Mouse (Mus musculus) heart, embryonic 11.5 days (tissue): Measurements from ENCODE around the gene Tln2. TPM values are rescaled to one million over a fixed set of nuclear protein-coding genes. Genes with fewer than 3 reads are reported as not detected.

Experiments used
- ATAC-seq: fragments of 200-750 bp; cut with Nextera tagmentation; replicated peaks from 2 replicates; pipeline ENCODE4 v1.8.0; 2017; ENCODE audit warnings: moderate library complexity; ENCODE audit not compliant: insufficient number of reproducible peaks, low FRiP score, low TSS enrichment
- H3K27ac ChIP-seq: fragments of 300-500 bp; sonication (generic); 2 replicates; pipeline ENCODE4 v1.5.1; 2014; ENCODE audit warnings: mild to moderate bottlenecking, low read depth, low read length
- H3K27me3 ChIP-seq: fragments of 300-500 bp; sonication (generic); 2 replicates; pipeline ENCODE4 v1.6.1; 2014; ENCODE audit warnings: mild to moderate bottlenecking, low read length, mixed read lengths; ENCODE audit not compliant: control insufficient read depth, insufficient read depth
- H3K36me3 ChIP-seq: fragments of 300-500 bp; sonication (generic); 2 replicates; pipeline ENCODE4 v1.6.1; 2014; ENCODE audit warnings: mild to moderate bottlenecking, low read length, moderate library complexity, mixed read lengths; ENCODE audit not compliant: control insufficient read depth, insufficient read depth
- H3K4me1 ChIP-seq: fragments of 300-500 bp; sonication (generic); 2 replicates; pipeline ENCODE4 v1.6.1; 2014; ENCODE audit warnings: low read length; ENCODE audit not compliant: control insufficient read depth, insufficient read depth
- H3K4me2 ChIP-seq: fragments of 300-500 bp; sonication (generic); 2 replicates; pipeline ENCODE4 v1.6.1; 2014; ENCODE audit warnings: mild to moderate bottlenecking, moderate library complexity
- H3K4me3 ChIP-seq: fragments of 300-500 bp; sonication (generic); 2 replicates; pipeline ENCODE4 v1.5.1; 2014; ENCODE audit warnings: low read depth, low read length
- H3K9ac ChIP-seq: fragments of 300-500 bp; sonication (generic); 2 replicates; pipeline ENCODE4 v1.6.1; 2014; ENCODE audit warnings: mild to moderate bottlenecking, low read depth, low read length, moderate library complexity
- H3K9me3 ChIP-seq: fragments of 300-500 bp; sonication (generic); replicated peaks from 2 replicates; pipeline ENCODE4 v1.6.1; 2016; ENCODE audit warnings: low read length; ENCODE audit not compliant: control insufficient read depth
- WGBS: fragments of 180-500 bp; shearing (Covaris S2); extraction: QIAGEN DNeasy Blood & Tissue Kit; methylation state at CpG from one replicate; pipeline ENCODE4 v1.1.7; 2014; ENCODE audit not compliant: insufficient replicate concordance; 5-methylcytosine and 5-hydroxymethylcytosine counted together
- polyA plus RNA-seq: library from polyadenylated mRNA; unstranded; fragments of >200 nt; fragmentation: Nextera tagmentation; extraction: Ambion mirVana; gene quantifications from 2 replicates; pipeline ENCODE4 v1.2.1, GENCODE M21; 2014

Gene Tln2
- polyA plus RNA-seq, 1 experiment from 2014 or later, result 43.8 TPM

GRCm38 (mm10) chr9:67267276-67267990 is 292.1 kb downstream of the Tln2 start:
- ATAC-seq, result no peak
- H3K4me1 ChIP-seq, result peaks cover 24% of the 10 kb centered on the region
- no peak overlapping the region for H3K27ac ChIP-seq
- WGBS, result 76% methylated on average over 8 of the region's 8 CpGs
- no peak overlapping the region for H3K4me2 ChIP-seq
- no peaks in the 10 kb centered on the region for H3K9me3 ChIP-seq
- H3K27me3 ChIP-seq, result no peaks in the 10 kb centered on the region
- H3K9ac ChIP-seq, result no peak overlapping the region
- H3K36me3 ChIP-seq, result no peaks in the 10 kb centered on the region
- no peak overlapping the region for H3K4me3 ChIP-seq

GRCm38 (mm10) chr9:67265513-67265912 is 294.0 kb downstream of the Tln2 start:
- no peak overlapping the region for H3K9ac ChIP-seq
- H3K27me3 ChIP-seq, result no peaks in the 10 kb centered on the region
- no peak overlapping the region for H3K27ac ChIP-seq
- WGBS, result 82% methylated on average over 11 of the region's 11 CpGs
- H3K4me1 ChIP-seq, result peaks cover 32% of the 10 kb centered on the region
- no peak for ATAC-seq
- H3K4me2 ChIP-seq, result no peak overlapping the region
- no peak overlapping the region for H3K4me3 ChIP-seq
- no peaks in the 10 kb centered on the region for H3K36me3 ChIP-seq
- no peaks in the 10 kb centered on the region for H3K9me3 ChIP-seq

- Histone ChIP-seq H3K4me1 (peaks cover 33% of the 10 kb centered on the region), H3K9me3 (no peaks in the 10 kb centered on the region), H3K27me3 (no peaks in the 10 kb centered on the region), H3K27ac (no peak overlapping the region), H3K9ac (no peak overlapping the region), H3K4me2 (no peak overlapping the region), H3K36me3 (no peaks in the 10 kb centered on the region), H3K4me3 (no peak overlapping the region)
- WGBS, result 54% methylated on average over 2 of the region's 2 CpGs
- no peak for ATAC-seq
These were observed 294.6 kb downstream of the Tln2 start for GRCm38 (mm10) chr9:67264896-67265295.

DNA sequence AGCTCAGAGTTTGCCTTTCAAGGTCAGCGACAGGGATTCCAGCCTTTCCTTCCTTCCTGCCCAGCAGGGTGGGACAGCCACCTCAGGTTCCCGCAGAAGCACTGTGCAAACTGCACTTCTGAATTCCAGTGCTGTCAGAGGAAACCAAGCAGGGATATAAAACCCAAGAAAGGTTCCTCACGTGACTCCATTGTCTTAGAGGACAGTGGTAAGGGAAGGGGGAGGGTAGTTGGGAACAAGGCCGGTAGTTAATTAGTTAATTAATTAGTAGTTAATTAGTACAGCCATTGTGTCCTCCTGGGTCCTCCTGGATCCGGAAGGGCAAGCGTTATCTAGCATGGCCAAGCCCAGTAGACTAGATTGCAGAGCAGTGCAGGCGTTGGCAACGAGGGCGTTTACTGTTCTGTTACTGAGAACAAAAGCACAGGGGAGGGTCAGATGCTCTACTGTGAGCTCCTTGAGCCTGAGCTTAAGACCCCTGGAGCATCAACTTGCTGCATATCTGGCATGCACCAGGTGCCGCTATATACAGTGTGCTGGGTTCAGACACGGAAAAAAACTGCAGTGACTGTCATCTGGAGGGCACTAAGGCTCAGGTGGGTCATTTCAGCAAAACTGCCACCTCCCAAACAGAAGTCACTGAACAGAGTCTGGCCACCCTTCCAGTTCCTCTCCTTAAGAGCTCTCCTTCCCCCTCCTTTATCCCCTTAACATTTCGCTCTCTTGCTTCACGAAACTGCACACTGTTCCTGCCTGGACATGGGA is 298.5 kb downstream of the Tln2 start:
- H3K27ac ChIP-seq, result peak overlapping the region; percentile 25; the same call in 1 of the 2 replicates
- H3K36me3 ChIP-seq, result peaks cover 14% of the 10 kb centered on the region
- ATAC-seq, result peak; percentile 36; the same call in 1 of the 2 replicates
- H3K4me1 ChIP-seq, result peaks cover 21% of the 10 kb centered on the region
- no peak overlapping the region for H3K4me3 ChIP-seq
- no peaks in the 10 kb centered on the region for H3K27me3 ChIP-seq
- peak overlapping the region; percentile 19 for H3K4me2 ChIP-seq
- H3K9me3 ChIP-seq, result no peaks in the 10 kb centered on the region
- 33% methylated on average over 13 of the region's 13 CpGs for WGBS
- H3K9ac ChIP-seq, result 0 out of 2 replicates have a peak overlapping the region, but pooled peaks have one; percentile 12

- 39% methylated on average over 2 of the region's 2 CpGs for WGBS
- ATAC-seq, result no peak
These were observed 309.4 kb downstream of the Tln2 start for GRCm38 (mm10) chr9:67250141-67250540.

DNA sequence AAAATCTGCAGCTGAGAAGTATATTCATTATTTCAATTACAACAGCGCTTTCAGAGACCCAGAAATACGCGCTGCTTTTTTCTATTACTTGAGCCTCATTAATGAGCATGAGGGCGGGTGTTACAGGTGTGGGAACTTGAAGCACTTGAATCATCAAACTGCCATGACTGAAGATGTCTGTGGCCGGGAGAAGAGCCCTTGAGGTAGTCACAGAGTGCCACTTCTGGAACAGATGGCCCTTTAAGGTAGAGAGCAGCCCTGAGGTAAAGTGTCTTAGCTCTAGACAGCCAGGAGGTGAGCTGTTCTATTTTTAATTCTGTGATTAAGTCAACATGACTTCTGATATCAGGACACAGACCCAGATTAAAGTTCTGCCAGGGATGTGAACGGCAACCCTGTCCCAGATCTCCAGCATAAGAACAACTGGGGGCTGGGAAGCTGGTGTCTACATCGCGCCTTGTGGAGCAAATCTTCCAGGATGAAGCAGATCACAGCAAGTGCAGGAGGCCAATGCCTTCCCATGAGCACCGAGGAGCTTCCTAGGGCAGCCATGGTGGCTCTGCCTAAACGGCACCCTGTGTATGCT is 312.0 kb downstream of the Tln2 start:
- Histone ChIP-seq H3K4me2 (no peak overlapping the region), H3K36me3 (peaks cover 2% of the 10 kb centered on the region; the same call in 1 of the 2 replicates), H3K27ac (no peak overlapping the region), H3K9ac (no peak overlapping the region), H3K4me1 (peaks cover 26% of the 10 kb centered on the region), H3K4me3 (no peak overlapping the region), H3K9me3 (no peaks in the 10 kb centered on the region), H3K27me3 (no peaks in the 10 kb centered on the region)
- ATAC-seq, result no peak
- 76% methylated on average over 10 of the region's 10 CpGs for WGBS

More at GRCm38 (mm10) chr9:67250141-67250540, 309.4 kb downstream of the Tln2 start:
- peaks cover 29% of the 10 kb centered on the region for H3K4me1 ChIP-seq
- H3K4me3 ChIP-seq, result no peak overlapping the region
- peaks cover 3% of the 10 kb centered on the region; the same call in 1 of the 2 replicates for H3K36me3 ChIP-seq
- no peaks in the 10 kb centered on the region for H3K27me3 ChIP-seq
- H3K4me2 ChIP-seq, result no peak overlapping the region
- no peaks in the 10 kb centered on the region for H3K9me3 ChIP-seq
- peak overlapping the region; percentile 41; the same call in 1 of the 2 replicates for H3K27ac ChIP-seq
- no peak overlapping the region for H3K9ac ChIP-seq

- no peaks in the 10 kb centered on the region for H3K9me3 ChIP-seq
- no peak overlapping the region for H3K4me3 ChIP-seq
- no peak for ATAC-seq
- 95% methylated on average over 2 of the region's 2 CpGs for WGBS
- H3K27ac ChIP-seq, result no peak overlapping the region
- no peak overlapping the region for H3K9ac ChIP-seq
- H3K4me2 ChIP-seq, result no peak overlapping the region
- H3K36me3 ChIP-seq, result peaks cover 9% of the 10 kb centered on the region; the same call in 1 of the 2 replicates
- peaks cover 8% of the 10 kb centered on the region; the same call in 1 of the 2 replicates for H3K4me1 ChIP-seq
- no peaks in the 10 kb centered on the region for H3K27me3 ChIP-seq
These were observed 314.2 kb downstream of the Tln2 start for GRCm38 (mm10) chr9:67245265-67245664.

DNA sequence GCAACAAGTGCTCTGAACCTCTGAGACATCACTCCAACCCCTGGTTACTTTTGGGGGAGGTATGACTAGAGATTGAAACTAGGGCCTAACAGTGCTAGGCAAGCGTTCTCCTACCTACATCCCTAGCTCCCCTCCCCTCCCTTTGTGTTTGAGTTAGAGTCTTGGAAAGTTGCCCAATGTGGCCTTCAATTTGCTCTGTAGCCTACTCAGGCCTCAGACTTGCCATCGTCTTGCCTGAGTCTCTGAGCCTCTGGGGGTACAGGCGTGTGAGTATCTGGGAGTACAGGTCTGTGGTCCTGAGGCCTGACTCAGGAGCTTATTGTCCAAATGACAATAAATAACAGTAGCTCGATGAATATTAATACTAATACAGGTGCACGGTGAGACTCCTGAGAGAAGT is 317.8 kb downstream of the Tln2 start:
- no peak for ATAC-seq

More for the DNA sequence above, 317.8 kb downstream of the Tln2 start:
- peaks cover 15% of the 10 kb centered on the region for H3K36me3 ChIP-seq
- no peaks in the 10 kb centered on the region for H3K9me3 ChIP-seq
- no peak overlapping the region for H3K27ac ChIP-seq
- no peak overlapping the region for H3K4me2 ChIP-seq
- no peak overlapping the region for H3K4me3 ChIP-seq
- 92% methylated on average over 5 of the region's 5 CpGs for WGBS
- H3K9ac ChIP-seq, result no peak overlapping the region
- H3K4me1 ChIP-seq, result no peaks in the 10 kb centered on the region
- no peaks in the 10 kb centered on the region for H3K27me3 ChIP-seq
